Mouse (Mus musculus) cerebellum, adult 11-12 months (tissue): ENCODE measurements around the gene Hjurp.
"Not testable (repeated sequence)": the region's sequence is repeated elsewhere in the genome, so short reads cannot be mapped to it uniquely, and the experiment has no call there.

Experiments
- DNase-seq: peaks from one replicate; pipeline ENCODE4 v3.0.0; 2022

Hjurp gene

DNA sequence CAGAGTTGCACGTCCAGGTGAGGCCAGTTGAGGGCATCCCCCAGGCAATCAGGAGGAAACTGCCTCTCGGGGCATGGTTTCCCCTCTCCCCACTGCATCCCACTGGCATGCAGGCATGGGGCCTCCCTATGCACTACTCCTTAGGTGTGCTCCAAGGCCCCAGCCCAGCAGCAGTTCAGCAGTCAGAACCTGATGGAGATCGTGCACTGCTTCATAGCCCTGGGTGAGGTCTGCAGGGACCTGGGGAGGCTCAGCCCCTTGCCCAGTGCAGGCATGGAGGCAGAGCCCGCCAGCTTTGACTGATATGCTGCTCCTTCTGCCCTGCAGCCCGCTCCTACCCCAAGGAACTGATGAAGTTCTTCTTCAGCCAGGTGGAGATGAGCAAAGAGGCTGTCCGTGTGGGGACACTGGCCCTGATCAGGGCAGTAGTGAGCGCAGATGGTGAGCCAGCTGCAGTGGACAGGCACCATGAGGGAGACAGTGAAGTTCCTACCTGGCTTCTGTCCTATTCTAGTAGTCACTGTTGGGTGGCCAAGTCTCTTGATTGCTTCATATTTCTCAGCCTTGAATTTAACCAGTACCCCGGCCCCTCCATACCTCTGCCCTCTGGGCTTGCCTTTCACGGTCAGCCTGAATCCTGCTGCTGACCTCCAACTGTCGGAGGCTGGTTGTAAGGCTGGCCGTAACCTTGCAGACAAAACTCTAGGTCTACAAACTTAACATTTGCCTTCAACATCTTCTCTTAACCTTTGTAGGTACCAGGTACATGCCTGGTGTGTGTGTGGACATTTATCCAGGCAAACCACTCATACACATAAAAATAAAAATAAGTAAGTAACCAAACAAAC, 42.2 kb downstream of the Hjurp start:
- DNase-seq = no peak

DNA sequence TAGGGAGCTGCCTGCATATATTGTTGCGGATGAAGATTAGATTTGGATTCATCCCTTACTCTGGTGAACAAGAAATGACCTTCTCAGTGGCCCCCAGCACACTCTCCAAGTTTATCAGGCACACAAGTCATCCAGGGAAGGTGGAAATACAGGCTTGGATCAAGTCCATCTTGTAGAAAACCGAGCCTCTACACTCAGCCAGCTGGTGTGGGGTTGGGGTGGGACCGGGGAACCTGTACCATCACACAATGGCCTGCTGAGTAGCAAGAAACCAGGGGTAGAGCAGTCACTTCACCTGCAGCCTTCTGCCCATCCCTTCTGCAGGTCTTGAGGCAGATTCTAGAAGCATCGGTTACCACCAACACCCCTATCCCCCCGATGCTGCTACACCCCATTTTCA, 42.8 kb downstream of the Hjurp start:
- DNase-seq = no peak

DNA sequence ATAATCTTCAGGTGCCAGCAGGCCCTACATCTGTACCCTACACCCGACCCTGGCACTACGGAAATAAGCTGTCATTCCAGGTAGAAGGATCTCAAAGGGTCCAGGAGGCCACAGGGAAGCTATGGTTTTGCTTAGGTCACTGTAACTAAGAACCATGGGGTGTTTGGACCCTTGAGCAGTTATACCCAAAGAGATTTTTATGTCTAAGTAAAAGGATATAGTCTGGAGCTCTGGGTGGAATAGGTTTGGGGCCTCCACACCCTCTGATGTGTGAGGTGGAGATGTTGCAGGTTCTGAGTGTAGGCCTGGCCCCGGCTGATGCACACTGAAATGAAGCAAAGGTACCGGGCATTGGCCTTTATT, 43.2 kb downstream of the Hjurp start:
- no peak for DNase-seq

DNA sequence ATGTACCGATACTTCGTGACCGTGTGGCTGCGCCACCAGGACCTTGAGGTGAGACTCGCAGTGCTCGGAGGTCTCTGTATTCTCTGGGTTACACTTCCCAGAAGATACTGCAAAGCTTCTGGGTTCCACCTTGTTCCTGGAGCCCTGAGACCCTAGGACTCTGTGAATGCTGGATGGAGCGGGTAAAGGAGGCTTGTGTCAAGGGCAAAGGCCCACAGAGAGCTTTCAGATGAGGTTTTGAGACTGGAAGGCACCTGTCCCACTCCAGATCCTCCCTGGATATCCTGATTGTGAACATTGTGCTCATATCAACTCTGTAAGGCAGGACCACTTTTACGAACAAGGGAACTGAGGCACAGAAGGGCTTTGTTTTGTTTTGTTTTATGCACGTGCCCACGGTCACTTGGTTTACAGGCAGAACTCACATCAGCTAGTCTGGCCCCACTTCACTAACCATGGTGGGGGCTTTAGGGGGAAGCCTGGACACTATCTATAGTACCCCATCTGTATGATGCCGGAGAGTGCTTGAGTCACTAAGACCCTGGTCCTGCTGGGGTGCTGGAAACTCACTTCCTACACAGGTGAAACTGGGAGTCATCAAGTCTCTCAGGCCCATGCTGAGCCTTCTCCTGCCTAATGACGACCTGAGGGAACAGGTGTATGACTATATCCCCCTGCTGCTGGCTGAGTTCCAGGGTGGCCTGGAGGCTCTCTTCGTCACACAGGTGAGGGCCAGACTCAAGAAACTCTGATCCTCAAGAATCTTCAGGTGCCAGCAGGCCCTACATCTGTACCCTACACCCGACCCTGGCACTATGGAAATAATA, 43.8 kb downstream of the Hjurp start:
- DNase-seq = peak; percentile 13

DNA sequence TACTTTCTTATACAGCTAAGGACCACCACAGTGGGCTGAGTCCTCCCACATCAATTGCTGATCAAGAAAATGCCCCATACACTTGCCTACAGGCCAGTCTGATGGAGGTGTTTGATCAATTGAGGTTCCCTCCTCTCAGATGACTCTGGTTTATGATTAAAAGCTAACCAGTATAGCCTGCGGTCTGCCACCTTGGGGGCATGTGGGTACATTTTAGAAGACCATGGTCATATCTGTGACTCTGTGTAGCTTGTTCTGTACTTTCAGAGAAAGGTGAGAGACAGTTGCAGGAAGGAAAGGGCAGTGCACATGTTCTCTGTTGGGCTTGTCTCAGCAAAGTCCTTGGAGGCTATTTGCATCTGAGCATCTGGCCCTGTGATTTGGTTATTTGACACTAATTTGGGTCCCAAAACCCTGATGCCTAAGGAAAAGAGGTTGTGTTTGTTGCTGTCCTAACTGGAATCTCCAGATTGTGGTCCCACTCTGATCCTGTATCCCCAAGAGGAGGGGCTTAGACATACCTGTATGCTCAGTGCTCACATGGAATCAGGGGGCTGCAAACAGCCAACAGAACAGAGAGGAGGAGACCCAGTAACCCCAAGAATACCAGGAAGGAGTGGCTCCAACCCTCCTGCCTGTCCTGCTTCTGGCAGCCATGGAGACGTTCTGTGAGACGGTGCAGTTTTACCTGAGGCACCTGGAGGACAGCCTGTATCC, 44.6 kb downstream of the Hjurp start:
- no peak for DNase-seq

DNA sequence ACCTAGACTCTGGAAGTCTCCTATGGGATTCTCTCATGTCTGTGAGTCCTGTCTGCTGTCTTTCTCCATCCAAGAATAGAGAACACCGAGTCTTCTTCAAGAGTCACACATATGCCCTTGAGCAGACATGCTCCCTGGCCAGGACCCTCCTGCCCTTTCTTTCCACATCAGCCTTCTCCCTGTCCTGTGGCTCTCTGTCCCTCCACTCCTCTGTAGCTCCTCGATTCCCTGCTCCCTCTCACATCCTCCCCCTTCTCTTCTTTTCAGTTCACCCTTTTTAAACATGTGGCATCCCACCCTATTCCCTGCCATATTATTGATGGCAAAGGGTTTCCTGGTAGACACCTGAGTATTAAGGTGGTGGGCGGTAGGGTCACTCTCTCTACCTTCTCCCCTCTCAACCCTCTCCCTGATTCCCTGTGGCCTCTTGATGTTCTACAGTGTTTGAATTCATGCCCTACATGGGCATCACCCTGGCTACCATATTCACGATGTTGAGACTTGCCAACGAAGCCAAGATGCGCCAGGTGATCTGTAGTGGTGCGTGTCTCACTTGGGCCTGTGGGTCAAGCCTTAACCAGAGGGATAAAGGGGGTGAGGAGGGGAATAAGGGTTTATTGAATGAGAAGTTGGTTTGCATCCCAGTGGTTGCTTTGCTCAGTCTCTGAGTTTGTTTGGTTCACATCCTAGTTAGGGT, 45.5 kb downstream of the Hjurp start:
- no peak for DNase-seq

DNA sequence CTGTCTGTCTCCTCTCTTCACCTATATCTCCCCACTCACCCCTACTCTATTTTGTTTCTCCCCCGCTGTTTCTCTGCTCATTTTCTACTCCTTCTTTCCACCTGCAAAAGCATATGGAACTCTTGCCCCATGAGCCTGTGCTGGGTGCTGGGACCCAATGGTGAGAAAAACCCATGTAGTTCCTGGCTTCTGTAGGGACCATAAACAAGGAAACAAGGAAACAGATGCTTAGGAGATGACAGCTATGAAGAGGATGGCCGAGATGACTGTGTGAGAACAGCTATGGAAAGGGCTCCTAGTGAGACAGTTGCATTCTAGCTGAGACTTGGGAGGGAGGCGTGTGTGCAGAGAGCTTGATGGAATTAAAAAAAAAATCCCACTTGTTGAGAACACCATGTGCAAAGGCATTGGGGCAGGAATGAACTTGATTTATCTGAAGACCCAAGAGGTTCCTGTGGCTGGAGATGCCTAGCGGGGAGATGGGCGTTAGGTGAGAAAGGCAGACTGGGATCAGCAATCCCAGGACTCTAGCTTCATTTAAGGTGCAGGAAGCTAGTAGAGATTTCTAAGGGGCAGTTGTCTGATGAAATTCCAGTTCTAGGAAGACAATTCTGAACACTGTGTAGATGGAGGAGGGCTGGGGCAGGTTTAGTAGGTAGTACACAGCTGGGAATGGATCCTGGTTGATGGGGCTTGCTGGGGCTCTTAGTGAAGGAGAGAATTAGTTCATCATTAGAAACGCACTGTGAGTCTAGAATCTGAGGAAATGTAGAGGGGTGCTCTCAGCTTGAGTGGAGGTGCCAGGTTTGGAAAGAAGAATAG, 46.2 kb downstream of the Hjurp start:
- no peak for DNase-seq

DNA sequence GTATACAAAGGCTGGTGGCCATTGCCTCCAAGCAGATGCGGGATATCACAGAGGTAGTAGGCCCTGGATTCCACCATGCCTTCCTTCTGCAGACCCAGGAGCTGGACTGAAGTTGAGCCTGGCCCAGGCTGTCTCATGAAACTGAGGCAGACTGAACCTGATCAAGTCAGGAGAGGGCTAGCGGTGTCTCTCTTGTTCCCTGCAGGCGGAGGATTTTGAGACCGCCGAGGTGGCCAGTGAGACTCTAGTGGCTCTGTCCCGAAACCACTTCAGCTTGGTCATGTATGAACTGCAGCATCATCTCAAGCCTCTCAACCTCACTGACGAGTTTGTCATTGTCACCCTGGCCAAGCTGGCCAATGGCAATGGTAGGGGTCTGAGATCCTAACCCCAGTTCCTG, 47.0 kb downstream of the Hjurp start:
- DNase-seq = no peak

DNA sequence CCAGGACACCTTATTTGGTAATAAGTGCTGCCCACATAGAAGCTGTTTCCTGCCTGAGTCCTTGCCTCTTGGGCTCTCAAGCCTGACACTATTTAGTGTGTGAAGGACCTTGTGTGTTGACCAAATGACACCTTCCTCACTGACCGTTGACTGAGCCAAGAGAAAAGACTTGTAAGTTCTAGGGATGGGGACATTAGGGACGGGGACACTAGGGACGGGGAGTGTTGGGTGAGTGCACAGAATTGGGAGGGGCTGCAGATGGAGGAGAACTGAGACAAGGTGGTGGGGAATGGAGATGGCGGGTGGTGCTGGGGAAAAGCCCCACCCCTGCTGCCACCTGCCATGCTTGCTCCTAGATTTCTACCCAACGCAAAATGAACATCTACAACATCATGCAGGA, 47.4 kb downstream of the Hjurp start:
- no peak for DNase-seq

DNA sequence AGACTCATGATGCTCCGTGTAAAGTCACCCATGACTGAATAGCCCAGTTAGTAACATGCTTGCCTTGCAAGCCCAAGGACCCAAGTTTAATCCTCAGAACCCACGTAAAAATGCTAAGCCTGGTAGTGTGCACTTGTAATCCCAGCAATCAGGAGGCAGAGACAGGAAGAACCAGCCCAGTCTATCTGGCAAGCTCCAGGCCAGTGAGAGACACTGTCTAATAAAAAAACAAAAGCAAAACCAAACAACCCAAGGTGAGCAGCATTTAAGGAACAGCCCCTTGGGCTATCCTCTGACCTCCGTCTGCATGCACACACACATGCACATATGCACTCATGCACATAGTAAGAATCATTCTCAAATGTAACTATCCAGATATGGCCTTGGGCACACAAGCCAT, 47.9 kb downstream of the Hjurp start:
- no peak for DNase-seq

DNA sequence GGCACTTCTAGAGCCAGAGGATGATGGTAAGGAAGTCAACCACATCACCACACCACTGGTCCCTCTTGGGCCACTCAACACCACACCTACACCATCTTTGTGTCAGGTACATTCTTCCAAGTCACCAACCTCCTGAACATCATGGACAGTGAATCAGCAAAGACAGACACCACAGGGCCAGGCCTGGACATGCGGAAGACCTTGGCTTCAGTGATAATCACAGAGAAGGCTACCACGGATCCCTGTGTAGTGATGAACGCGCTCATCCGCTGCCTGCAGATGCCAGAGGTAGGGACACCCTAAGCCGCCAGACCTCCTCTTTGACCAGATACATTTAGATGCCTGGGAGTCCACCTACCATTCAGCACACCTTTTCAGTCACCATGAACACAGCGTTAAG, 49.3 kb downstream of the Hjurp start:
- DNase-seq = no peak

DNA sequence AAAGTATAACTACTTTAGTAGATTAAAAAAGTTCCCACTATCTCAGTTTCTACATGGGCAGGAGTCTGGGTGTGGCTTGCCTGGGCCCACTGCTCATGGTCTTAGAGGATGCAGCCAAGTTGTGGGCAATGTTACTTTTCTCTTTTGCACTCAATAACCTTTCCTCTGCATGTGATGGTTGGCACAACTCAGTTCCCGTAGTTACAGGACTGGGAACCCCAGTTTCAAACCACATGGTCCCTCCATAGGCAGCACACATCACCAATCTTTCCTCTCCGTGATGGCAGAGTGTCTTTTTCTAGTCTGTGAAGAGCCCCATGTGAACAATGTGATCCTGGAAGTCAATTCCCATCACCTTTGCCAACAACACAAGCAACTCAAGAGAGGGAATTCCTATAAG, 50.0 kb downstream of the Hjurp start:
- no peak for DNase-seq

DNA sequence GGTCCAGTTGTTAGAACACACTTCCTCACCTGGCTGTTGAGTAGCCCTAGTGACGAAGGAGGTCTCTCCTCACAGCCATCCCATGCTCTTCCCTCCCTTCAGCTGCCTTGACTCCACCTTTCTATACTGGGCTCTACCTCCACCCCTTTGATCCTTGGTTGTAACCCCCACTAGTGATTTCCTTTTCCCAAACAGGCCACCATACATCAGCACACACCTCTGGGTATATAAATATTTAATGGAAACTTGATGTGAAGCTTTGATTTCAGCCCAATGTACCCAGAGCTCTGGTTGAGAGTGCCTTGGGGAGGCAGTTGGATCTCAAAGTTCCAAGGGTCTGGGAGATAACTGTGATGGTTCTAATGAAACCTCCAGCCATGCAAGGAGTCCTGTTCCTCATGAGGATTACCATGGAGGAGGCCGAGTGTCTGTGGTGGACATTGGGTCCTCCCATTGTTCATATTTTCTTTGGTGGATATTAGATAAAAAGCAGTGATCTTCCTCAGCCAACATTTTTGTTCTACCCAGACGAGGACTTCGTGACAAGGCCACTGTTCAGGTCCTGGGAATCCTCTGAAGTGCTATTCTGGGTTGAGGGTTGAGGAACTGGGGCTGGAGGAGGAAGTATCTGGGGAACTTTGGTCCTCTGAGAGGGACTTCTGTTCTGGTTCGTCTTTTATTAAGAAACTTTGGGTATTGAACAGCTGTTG, 50.6 kb downstream of the Hjurp start, which contains the start of gene Mroh2a:
TSS of gene Mroh2a (plus strand) at position 317 of the 710 bp plus-strand sequence.
- no peak for DNase-seq

DNA sequence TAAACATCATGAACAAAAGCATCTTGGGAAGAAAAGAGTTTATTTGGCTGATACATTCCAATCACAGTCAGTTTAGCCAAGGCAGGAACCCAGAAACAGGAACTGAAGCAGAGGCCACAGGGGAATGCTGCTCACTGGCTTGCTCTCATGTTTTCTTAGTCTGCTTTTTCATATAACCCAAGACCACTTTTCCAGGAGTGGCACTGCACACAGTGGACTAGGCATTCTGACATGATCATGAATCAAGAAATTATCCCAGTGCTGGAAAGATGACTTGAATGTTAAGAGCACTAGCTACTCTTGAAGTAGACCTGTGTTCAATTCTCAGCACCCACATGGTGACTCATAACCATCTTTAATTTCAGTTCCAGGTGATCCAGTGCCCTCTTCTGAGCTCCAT, 51.7 kb downstream of the Hjurp start:
- no peak for DNase-seq

DNA sequence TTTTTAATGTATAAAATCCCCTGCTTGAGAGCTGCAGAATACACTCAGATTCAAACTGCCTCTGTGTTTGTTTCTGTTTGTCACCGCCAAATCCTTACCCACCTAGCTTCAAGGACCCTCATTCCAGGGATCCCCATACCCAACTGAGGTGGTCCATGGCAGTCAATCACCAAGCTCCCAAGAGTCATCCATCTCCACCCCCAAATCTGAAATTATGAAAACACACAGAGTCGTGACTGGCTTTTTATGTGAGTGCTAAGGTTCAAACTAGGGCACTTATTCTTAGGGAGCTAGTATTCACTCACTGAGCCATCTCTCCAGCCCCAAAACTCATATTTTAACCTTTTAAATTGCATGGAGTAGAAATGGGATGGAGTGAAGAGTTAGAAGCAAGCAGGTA, 52.1 kb downstream of the Hjurp start:
- DNase-seq = not testable (repeated sequence)

DNA sequence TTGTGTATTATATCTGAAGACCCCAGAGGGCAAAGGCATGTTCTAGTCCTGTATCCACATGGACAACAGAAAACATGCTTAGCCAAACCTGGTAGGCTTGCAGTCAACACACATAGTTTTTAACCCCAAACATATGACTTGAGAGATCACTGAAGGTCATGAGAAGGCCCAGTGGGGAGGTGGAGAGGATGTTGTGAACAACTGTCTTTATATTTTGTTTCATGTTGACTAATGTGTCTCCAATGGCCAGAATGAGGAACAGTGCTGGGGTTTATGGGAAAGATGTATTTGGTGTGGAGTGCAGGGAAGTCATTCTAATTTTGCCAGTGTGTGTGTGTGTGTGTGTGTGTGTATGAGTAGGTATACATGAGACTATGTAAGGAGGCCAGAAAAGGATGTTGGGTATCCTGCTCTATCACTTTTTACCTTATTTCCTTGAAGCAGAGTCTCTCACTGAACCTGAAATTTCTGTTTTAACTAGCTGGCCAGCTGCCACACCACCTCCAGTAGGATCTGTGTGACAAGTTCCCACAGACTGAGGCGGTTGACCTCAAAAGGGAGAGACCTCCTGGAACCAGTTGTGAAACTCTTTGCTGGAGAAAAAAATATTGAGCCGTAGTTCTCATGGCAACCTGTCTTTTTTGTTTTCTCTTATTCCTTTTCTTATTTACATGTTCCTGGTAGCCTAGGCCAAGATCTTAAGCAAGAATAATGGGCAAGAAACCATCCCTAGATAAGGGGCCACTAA, 53.2 kb downstream of the Hjurp start:
- no peak for DNase-seq

DNA sequence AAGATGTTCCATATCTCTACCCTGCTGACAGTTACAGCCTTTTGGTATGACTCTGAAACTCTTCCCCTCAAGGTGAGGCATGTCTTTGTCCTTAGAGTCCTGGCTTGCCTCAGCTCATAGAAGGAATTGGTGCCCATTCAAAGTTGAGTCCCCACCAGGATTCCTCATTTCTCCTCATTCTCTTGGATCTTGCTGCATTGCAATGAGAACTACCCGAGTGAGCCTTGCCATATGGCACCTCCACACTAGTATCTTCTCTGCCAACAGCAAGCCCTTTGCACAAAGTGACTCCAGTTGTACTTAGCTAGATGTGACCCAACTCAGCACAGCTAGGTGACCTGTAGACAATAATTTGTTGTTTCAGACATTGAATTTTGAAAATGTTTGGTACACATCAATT, 53.8 kb downstream of the Hjurp start:
- DNase-seq = no peak

DNA sequence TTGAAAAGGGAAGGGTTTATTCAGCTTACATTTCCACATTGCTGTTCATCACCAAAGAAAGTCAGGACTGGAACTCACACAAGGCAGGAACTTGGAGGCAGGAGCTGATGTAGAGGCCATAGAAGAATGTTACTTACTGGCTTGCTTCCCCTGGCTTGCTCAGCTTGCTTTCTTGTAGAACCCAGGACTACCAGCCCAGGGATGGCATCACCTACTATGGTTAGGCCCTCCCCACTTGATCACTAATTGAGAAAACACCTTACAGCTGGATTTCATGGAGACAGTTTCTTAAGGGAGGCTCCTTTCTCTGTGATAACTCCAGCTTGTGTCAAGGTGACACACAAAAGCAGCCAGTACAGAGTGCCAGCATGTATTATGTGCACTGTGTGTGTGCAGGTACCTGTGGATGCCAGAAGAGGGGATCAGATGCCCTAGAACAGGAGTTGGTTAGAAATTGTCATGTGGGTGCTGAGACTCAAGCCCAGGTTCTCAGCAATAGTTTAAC, 54.4 kb downstream of the Hjurp start:
- not testable (repeated sequence) for DNase-seq

DNA sequence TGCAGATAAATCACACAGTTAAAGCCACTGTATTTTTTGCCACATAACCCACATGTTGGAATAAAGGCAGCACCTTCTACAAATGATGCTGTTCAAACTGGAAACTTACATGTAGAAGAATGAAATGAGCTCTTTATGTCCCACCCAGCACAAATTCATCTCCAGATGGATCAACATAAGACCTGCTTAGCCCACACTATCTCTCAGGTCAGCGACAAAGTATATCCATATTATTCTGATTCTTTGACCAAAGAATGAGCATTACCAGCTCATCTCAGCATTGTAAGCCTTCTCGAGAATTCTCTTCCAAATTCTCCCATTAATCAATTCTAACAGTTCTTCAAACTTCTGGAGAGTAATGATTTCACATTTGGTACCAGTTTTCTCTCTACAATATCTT, 55.2 kb downstream of the Hjurp start:
- no peak for DNase-seq

DNA sequence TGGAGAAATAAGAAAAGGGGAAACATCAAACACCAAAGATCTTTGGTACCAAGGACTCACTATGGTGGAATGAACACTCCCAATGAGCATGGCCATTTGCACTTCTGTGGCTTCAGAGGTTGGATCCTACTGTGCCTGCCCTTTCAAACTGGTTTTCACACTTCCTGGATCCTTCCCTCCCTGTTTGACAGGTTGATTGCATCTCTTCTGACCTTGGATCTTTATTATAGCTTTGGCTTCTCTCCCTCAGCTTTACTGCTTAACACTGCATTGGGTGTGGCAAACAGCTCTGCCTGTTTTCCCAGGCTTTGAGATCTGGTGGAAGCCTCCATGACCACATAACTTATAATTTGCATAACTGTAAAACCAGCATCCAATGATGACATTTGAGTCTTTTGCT, 57.1 kb downstream of the Hjurp start:
- no peak for DNase-seq
